Mouse (Mus musculus) embryonic facial prominence, embryonic 11.5 days (tissue): ENCODE measurements around the gene Pqlc2. TPM values are rescaled to one million over a fixed set of nuclear protein-coding genes. Genes with fewer than 3 reads are reported as not detected.

Experiments
- ATAC-seq: fragments of 200-750 bp; cut with Nextera tagmentation; replicated peaks from 2 replicates; pipeline ENCODE4 v1.8.0; 2017; ENCODE audit warnings: low read depth; ENCODE audit not compliant: insufficient number of reproducible peaks, low FRiP score, low TSS enrichment
- DNase-seq: peaks from one replicate; pipeline ENCODE4 v3.0.0-alpha.2; 2015; ENCODE audit warnings: low spot score
- H3K27ac ChIP-seq: fragments of 300-500 bp; sonication (generic); replicated peaks from 2 replicates; pipeline ENCODE4 v1.5.1; 2014; ENCODE audit warnings: mild to moderate bottlenecking, low read depth, low read length, control low read depth
- H3K27me3 ChIP-seq: fragments of 300-500 bp; sonication (generic); 2 replicates; pipeline ENCODE4 v1.6.1; 2014; ENCODE audit warnings: mild to moderate bottlenecking, low read length, moderate library complexity, mixed read lengths; ENCODE audit not compliant: control insufficient read depth, insufficient read depth
- H3K36me3 ChIP-seq: fragments of 300-500 bp; sonication (generic); replicated peaks from 2 replicates; pipeline ENCODE4 v1.6.1; 2014; ENCODE audit warnings: low read depth, mild to moderate bottlenecking, low read length, moderate library complexity, mixed read lengths; ENCODE audit not compliant: control insufficient read depth, insufficient read depth
- H3K4me1 ChIP-seq: fragments of 300-500 bp; sonication (generic); 2 replicates; pipeline ENCODE4 v1.6.1; 2014; ENCODE audit warnings: low read length, mixed read lengths; ENCODE audit not compliant: control insufficient read depth, insufficient read depth
- H3K4me2 ChIP-seq: fragments of 300-500 bp; sonication (generic); 2 replicates; pipeline ENCODE4 v1.6.1; 2014; ENCODE audit warnings: low read depth, mild to moderate bottlenecking, control low read depth, low read length, moderate library complexity
- H3K4me3 ChIP-seq: fragments of 300-500 bp; sonication (generic); 2 replicates; pipeline ENCODE4 v1.5.1; 2014; ENCODE audit warnings: low read depth, low read length, control low read depth
- H3K9ac ChIP-seq: fragments of 300-500 bp; sonication (generic); replicated peaks from 2 replicates; pipeline ENCODE4 v1.6.1; 2014; ENCODE audit warnings: mild to moderate bottlenecking, control low read depth, low read length
- H3K9me3 ChIP-seq: fragments of 300-500 bp; sonication (generic); replicated peaks from 2 replicates; pipeline ENCODE4 v1.6.1; 2016; ENCODE audit warnings: mild to moderate bottlenecking, low read length, inconsistent platforms, mixed read lengths; ENCODE audit not compliant: control insufficient read depth
- WGBS: fragments of 180-500 bp; shearing (Covaris S2); extraction: QIAGEN DNeasy Blood & Tissue Kit; methylation state at CpG from one replicate; pipeline ENCODE4 v1.1.7; 2014; 5-methylcytosine and 5-hydroxymethylcytosine counted together
- polyA plus RNA-seq: library from polyadenylated mRNA; unstranded; fragments of >200 nt; fragmentation: Nextera tagmentation; extraction: Ambion mirVana; gene quantifications from 2 replicates; pipeline ENCODE4 v1.2.1, GENCODE M21; 2014

Pqlc2 gene
- polyA plus RNA-seq, 1 experiment from 2014 or later = 13.5 TPM

DNA sequence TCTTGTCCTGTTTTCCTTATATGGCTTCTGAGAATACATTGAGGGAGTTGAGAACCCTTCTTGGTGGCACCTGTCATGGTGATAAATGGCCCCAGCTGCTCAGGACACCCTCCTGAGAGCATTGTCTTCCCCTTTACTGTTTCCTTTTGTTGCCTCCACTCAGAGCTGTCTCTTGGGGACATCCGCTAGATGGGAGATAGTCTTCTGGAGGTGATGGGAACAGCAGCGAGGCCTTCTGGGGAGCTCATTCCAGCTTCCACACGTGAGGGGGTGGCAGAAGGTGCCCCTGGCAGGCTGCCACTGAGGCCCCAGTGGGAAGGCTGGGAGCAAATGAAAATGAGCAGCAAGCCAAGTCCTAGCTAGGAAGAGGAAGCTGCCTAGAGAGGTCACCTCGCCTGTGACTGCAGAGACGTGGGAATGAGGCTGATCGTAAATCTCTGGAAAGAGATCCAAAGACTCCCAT lies 27.5 kb downstream of the Pqlc2 start:
- H3K4me1 ChIP-seq = no peaks in the 10 kb centered on the region
- DNase-seq (no peak), ATAC-seq (no peak)
- H3K36me3 ChIP-seq = peaks cover 9% of the 10 kb centered on the region
- no peaks in the 10 kb centered on the region for H3K9me3 ChIP-seq
- H3K27me3 ChIP-seq = no peaks in the 10 kb centered on the region
- H3K4me3 ChIP-seq = no peak overlapping the region
- WGBS = 89% methylated on average over 6 of the region's 6 CpGs
- H3K27ac ChIP-seq = no peak overlapping the region
- no peak overlapping the region for H3K4me2 ChIP-seq
- no peak overlapping the region for H3K9ac ChIP-seq

- H3K27me3 ChIP-seq = no peaks in the 10 kb centered on the region
- ATAC-seq = no peak
- no peaks in the 10 kb centered on the region for H3K4me1 ChIP-seq
- DNase-seq = no peak
- WGBS = 87% methylated on average over 16 of the region's 16 CpGs
- H3K4me2 ChIP-seq = no peak overlapping the region
- no peak overlapping the region for H3K27ac ChIP-seq
- H3K9me3 ChIP-seq = no peaks in the 10 kb centered on the region
- H3K4me3 ChIP-seq = no peak overlapping the region
- peaks cover 7% of the 10 kb centered on the region for H3K36me3 ChIP-seq
- H3K9ac ChIP-seq = no peak overlapping the region
Observed at GRCm38 (mm10) chr4:139281791-139282345, 28.6 kb downstream of the Pqlc2 start.

DNA sequence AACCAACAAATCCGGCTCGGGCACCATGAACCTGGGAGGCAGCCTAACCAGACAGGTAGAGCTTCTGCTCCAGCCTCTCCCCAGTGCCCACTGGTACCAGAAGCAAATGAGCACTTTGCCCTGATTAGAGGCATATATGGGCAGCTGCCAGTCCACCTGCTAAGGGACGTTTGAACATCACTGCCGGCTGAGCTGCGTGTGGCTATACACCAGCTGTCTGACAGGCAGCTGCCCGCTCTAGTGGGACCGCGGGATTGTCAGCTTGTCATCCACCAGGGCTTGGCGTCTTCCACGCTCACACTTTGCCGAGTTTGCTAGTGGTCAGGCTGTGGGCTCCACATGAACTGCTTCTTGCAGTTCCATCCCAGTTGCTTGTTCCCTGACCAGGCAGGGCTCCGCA lies 30.0 kb downstream of the Pqlc2 start:
- ATAC-seq = no peak

GRCm38 (mm10) chr4:139276411-139276810 lies 34.1 kb downstream of the Pqlc2 start:
- H3K4me3 ChIP-seq = no peak overlapping the region
- peaks cover under 1% of the 10 kb centered on the region; the same call in 1 of the 2 replicates for H3K36me3 ChIP-seq
- no peaks in the 10 kb centered on the region for H3K27me3 ChIP-seq
- ATAC-seq (no peak), DNase-seq (no peak)
- H3K9me3 ChIP-seq = no peaks in the 10 kb centered on the region
- WGBS = 80% methylated on average over 7 of the region's 7 CpGs
- no peak overlapping the region for H3K4me2 ChIP-seq
- no peak overlapping the region for H3K9ac ChIP-seq
- H3K4me1 ChIP-seq = no peaks in the 10 kb centered on the region
- H3K27ac ChIP-seq = no peak overlapping the region

More for the DNA sequence above, 30.0 kb downstream of the Pqlc2 start:
- DNase-seq = no peak
- H3K4me2 ChIP-seq = no peak overlapping the region
- no peak overlapping the region for H3K27ac ChIP-seq
- peaks cover 7% of the 10 kb centered on the region for H3K36me3 ChIP-seq
- H3K9ac ChIP-seq = no peak overlapping the region
- no peak overlapping the region for H3K4me3 ChIP-seq
- H3K27me3 ChIP-seq = no peaks in the 10 kb centered on the region
- H3K9me3 ChIP-seq = no peaks in the 10 kb centered on the region
- H3K4me1 ChIP-seq = no peaks in the 10 kb centered on the region
- WGBS = 94% methylated on average over 12 of the region's 12 CpGs

GRCm38 (mm10) chr4:139274573-139274972 lies 35.9 kb downstream of the Pqlc2 start:
- no peak overlapping the region for H3K4me3 ChIP-seq
- no peaks in the 10 kb centered on the region for H3K9me3 ChIP-seq
- H3K27ac ChIP-seq = no peak overlapping the region
- H3K4me2 ChIP-seq = no peak overlapping the region
- no peaks in the 10 kb centered on the region for H3K4me1 ChIP-seq
- no peak overlapping the region for H3K9ac ChIP-seq
- H3K27me3 ChIP-seq = no peaks in the 10 kb centered on the region
- WGBS = 94% methylated on average over 7 of the region's 7 CpGs
- H3K36me3 ChIP-seq = no peaks in the 10 kb centered on the region
- DNase-seq (no peak), ATAC-seq (no peak)

DNA sequence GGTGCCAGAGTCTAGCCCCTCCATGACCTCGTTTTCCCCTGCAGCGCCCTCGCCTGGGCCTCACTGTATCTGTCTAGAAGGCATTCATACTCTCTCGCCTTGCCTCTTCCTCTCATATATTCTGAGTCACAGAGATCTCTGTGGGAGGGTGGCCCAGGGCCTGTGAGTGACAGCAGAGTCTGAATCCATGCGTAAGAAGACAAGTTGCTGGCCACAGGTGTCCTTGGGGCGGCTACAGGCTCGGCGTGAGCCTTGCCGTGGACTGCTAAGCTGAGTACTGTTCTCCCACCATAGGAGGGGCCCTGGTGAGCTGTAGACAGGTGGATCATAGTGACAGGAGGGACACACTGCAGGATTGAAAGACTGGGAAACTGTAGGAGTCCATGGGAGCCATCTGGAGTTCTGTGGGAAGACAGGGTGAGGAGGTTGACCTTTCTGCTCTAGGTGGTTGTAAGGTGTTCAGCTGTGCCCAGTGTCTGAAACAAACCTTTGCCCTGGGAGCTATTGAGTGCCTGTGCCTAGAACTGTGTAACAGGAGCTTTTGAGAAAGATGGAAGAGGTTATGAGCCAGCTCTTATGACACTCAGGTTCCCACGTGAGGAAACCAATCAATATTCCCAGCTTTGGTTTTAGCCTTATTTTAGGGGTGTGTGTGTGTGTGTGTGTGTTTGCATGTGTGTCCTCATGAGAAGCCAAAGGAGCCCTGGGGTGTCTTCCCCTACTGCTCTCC lies 37.4 kb downstream of the Pqlc2 start:
- Histone ChIP-seq H3K4me1 (no peaks in the 10 kb centered on the region), H3K9me3 (no peaks in the 10 kb centered on the region), H3K36me3 (no peaks in the 10 kb centered on the region), H3K27ac (no peak overlapping the region), H3K27me3 (no peaks in the 10 kb centered on the region), H3K4me2 (no peak overlapping the region), H3K9ac (no peak overlapping the region), H3K4me3 (no peak overlapping the region)
- 89% methylated on average over 10 of the region's 10 CpGs for WGBS
- ATAC-seq (no peak), DNase-seq (no peak)

GRCm38 (mm10) chr4:139271562-139271961 lies 38.9 kb downstream of the Pqlc2 start:
- Histone ChIP-seq H3K36me3 (no peaks in the 10 kb centered on the region), H3K9me3 (no peaks in the 10 kb centered on the region), H3K4me3 (no peak overlapping the region), H3K4me1 (peaks cover 2% of the 10 kb centered on the region; the same call in 1 of the 2 replicates), H3K9ac (no peak overlapping the region; the same call in 1 of the 2 replicates), H3K4me2 (no peak overlapping the region), H3K27ac (no peak overlapping the region), H3K27me3 (no peaks in the 10 kb centered on the region)
- DNase-seq (no peak), ATAC-seq (no peak)
- 83% methylated on average over 9 of the region's 9 CpGs for WGBS

DNA sequence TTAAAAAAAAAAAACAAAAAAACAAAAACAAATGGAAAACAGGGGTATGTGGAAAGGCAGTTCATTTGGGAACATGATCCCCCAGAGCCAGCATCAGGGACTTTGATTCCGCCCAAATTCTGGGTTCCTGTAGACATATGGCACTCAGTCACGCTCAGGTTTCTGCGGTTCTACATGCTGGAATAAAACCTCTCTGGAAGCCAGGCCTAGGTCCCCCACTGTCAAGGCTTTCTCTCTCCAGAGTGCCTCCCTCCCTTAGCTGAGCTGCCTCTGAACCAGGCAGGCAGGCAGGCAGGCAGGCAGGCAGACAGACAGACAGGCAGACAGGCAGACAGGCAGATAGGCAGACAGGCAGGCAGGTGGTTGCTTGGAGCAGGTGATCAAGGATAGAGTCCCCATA lies 40.3 kb downstream of the Pqlc2 start:
- Histone ChIP-seq H3K27ac (no peak overlapping the region), H3K9me3 (no peaks in the 10 kb centered on the region), H3K4me2 (no peak overlapping the region), H3K9ac (no peak overlapping the region), H3K4me3 (no peak overlapping the region), H3K4me1 (peaks cover 2% of the 10 kb centered on the region), H3K36me3 (no peaks in the 10 kb centered on the region), H3K27me3 (no peaks in the 10 kb centered on the region)
- no peak for ATAC-seq
- 82% methylated on average over 3 of the region's 3 CpGs for WGBS
- DNase-seq = no peak
